Mouse (Mus musculus) adrenal gland, postnatal 36 days (tissue): Measurements from ENCODE around the gene Atp5g3. TPM values are rescaled to one million over a fixed set of nuclear protein-coding genes. Genes with fewer than 3 reads are reported as not detected.
"Not testable (repeated sequence)": the region's sequence is repeated elsewhere in the genome, so short reads cannot be mapped to it uniquely, and the experiment has no call there.

Experiments used
- DNase-seq, 2 experiments: peaks; one replicate each; pipeline ENCODE4 v3.0.0; 2021; ENCODE audit warnings: mixed read lengths in 1 of 2
- long read RNA-seq, 2 experiments: library from polyadenylated mRNA; stranded (forward); transcript quantifications; one replicate each; pipeline ENCODE4 v2.0.0; 2021; ENCODE audit warnings: borderline sequencing depth in 2 of 2
- total RNA-seq, 2 experiments: library from RNA; stranded (reverse); gene quantifications; 2 replicates each; pipeline ENCODE4 v1.2.3; 2021

Atp5g3 gene
- total RNA-seq: 100 to 1,000 TPM; 682 to 902 TPM
- long read RNA-seq, experiment 1, transcript Atp5g3-202 (5 exons, 723 nt): minor isoform, 195 of 876 reads
- long read RNA-seq, experiment 1, transcript Atp5g3-201 (5 exons, 714 nt): major isoform, 472 of 876 reads
- long read RNA-seq, experiment 1, partial matches to known transcripts: 188 of 876 reads
- long read RNA-seq, experiment 1, other reads (novel, unspliced or antisense): 21 of 876 reads
- long read RNA-seq, experiment 2, transcript Atp5g3-202 (5 exons, 723 nt): minor isoform, 49 of 208 reads
- long read RNA-seq, experiment 2, transcript Atp5g3-201 (5 exons, 714 nt): major isoform, 124 of 208 reads
- long read RNA-seq, experiment 2, partial matches to known transcripts: 27 of 208 reads
- long read RNA-seq, experiment 2, other reads (novel, unspliced or antisense): 7 of 208 reads

GRCm38 (mm10) chr2:73911175-73911700 is at the start of gene Atp5g3:
Atp5g3 (minus strand) TSS chr2:73911326.
- DNase-seq: peak; percentile 93 to 94

DNA sequence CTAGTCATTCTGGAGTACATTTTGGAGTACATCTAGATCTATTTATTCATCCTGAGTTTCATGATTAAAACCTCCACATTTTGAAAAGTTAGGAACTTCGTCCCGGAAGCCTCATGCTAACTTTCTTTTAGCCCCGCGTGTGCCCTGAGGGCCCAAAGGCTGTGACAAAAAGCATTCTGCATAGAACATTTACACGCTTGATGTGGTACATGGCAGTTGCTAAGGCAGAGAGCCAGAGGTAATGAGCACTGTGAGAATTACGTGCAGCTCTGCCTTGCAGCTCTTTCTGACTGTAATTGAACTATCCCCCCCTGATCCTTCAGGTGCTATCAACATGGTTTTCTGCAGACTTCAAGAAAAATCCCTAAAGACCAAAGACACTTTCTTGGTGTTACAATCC is 47.2 kb upstream of the Atp5g3 start:
- no peak for DNase-seq

GRCm38 (mm10) chr2:73953612-73954011 is 42.5 kb upstream of the Atp5g3 start:
- no peak for DNase-seq

- no peak for DNase-seq
Measured at GRCm38 (mm10) chr2:73952597-73953219, 41.6 kb upstream of the Atp5g3 start.

- DNase-seq: no peak
Measured at GRCm38 (mm10) chr2:73947360-73947759, 36.2 kb upstream of the Atp5g3 start.

GRCm38 (mm10) chr2:73943735-73944134 is 32.6 kb upstream of the Atp5g3 start:
- no peak for DNase-seq

GRCm38 (mm10) chr2:73942844-73943243 is 31.7 kb upstream of the Atp5g3 start:
- no peak for DNase-seq

DNA sequence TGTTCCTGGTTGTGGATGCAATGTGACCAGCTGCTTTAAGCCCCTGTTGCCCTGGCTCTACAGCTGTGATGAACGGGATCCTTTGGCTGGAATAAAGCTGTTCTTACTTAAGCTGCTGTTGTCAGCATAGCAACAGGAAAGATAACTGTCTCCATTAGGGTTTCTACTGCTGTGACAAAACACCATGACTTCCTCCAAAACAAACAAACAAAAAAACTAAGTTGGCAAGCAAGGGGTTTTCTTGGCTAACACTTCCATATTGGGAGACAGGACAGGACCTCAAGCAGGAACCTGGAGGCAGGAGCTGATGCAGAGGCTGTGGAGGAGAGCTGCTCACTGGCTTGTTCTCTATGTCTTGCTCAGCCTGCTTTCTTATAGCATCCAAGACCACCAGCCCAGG is 30.2 kb upstream of the Atp5g3 start:
- DNase-seq: no peak

DNA sequence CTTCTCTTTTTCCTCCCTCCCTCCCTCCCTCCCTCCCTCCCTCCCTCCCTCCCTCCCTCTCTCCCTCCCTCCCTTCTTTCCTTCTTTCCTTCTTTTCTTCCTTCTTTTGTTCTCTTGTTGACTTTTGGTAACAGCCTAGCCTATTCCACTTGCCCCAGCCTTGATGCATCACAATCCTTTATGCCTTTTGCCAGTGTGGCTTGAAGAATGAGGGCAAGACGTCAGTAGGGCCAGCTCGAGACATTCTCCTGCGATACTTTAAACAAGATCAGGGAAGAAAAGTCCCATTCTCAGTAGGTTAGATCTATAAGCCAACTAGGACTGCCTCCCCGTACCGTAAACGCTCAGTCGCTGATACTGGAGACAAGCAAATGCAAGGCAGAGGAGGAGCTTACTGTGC is 29.3 kb upstream of the Atp5g3 start:
- no peak for DNase-seq

DNA sequence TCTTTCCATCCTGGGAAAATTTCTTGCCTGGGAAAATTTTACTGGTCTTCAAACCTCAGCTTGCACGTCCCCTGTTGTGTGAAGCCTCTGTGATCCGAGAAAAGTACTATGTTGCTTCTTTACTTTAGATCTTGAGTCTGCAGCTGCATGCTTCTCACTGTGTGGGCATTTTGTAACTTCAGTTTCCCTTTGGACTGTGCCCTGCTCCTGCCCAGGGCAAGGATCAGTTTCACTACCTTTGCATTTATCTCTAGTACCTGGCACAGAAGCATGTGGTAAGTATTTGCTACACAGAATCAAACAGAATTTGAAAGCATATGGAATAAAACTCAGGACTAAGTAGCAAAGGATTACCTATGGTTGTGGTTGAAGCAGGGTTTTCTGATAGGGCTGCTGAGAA is 27.8 kb upstream of the Atp5g3 start:
- DNase-seq: no peak

GRCm38 (mm10) chr2:73932676-73933313 is 21.7 kb upstream of the Atp5g3 start:
- DNase-seq: peak in 1 of 2 experiments; percentile 27

- DNase-seq: peak; percentile 24 to 32
Measured at GRCm38 (mm10) chr2:73927711-73928110, 16.6 kb upstream of the Atp5g3 start.

DNA sequence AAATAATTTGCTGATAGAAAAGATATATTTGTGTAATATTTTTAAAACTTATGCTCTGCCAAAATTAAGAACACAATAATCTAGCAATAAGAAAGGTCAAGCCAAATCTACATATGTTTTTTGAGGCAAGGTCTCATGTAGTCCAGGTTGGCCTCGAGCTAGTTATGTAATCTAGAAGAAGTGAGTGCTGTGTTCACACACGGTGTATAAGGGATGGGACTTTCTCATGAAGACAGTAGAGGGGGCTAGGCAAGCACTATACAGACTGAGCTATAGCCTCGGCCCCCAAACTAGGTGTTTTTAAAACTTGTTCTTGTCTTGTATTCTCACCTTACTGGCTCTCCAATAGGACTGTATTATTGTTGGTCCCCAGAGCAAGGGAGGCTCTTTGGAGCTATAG is 14.4 kb upstream of the Atp5g3 start:
- no peak for DNase-seq

DNA sequence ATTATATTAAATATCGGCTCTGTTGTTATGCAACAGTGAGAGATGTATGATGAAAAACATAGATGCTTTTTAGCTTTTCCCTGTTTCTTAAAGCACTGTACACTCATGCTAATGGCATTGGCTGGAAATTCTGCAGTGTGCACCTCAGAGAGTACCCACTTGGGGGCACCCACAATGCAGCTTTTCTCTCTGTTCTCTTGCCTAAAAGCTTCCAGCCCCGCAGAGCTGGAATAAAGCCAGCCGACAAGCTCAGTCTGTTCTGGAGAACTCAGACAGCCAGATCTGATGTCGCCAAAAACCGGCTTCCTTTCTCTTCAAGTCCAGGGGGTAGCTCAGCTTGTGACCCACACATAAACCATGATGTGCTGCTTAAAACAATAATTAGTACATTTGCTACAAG is 14.0 kb upstream of the Atp5g3 start:
- DNase-seq: peak; percentile 88 to 93

DNA sequence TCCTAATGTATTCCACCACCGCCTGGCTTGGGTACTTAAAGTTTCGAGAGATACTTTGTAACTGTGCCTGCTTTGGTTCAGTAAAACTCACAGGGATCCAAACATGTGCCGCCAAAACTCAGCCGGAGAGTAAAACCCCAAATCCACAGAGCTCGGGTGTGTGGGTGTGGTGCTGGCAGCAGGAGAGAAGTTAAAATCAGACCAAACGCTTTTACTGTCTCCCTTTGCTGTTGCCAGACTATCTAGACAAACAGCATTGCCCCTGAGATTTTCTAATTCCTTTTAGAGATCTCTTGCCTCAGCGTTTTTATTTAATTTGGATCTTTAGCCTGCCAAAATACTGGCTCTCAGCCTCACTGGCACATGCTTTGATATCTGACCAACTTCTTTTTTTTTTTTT is 8.5 kb upstream of the Atp5g3 start:
- DNase-seq: no peak

DNA sequence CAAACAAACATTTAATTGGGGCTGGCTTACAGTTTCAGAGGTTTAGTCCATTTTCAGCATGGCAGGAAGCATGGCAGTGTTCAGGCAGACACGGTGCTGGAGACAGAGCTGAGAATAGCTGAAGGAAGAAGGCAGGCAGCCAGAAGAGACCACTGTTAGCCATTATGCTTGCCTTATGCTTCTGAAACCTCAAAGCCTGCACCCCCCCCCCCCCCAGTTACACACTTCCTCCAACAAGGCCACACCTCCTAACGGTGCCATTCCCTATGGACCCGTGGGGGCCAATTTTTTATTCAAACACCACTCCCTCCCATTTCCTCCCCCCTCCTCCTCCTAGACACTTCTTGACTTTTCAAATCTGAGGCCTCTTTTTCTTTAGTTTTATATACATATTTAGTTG is 1.1 kb upstream of the Atp5g3 start:
- no peak for DNase-seq

- peak; percentile 63 to 78 for DNase-seq
Measured at GRCm38 (mm10) chr2:73910571-73911174, 453 bp downstream of the Atp5g3 start.

- no peak for DNase-seq
Measured at GRCm38 (mm10) chr2:73909116-73909515, 2.0 kb downstream of the Atp5g3 start.

DNA sequence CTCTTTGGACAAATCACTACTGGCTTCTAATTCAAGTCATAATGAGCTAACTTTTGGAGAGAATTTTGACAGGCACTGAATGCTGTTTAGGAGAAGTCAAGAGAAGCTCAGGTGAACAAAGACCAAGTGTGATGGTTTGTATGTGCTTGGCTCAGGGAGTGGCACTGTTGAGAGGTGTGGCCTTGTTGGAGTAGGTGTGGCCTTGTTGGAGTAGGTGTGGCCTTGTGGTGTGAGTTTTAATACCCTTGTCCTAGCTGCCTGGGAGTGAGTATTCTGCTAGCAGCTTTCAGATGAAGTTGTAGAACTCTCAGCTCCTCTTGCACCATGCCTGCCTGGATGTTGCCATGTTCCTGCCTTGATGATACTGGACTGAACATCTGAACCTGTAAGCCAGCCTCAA is 6.4 kb downstream of the Atp5g3 start:
- not testable (repeated sequence) for DNase-seq

GRCm38 (mm10) chr2:73903536-73903935 is 7.6 kb downstream of the Atp5g3 start:
- DNase-seq: no peak

- DNase-seq: not testable (repeated sequence)
Measured at GRCm38 (mm10) chr2:73902328-73902727, 8.8 kb downstream of the Atp5g3 start.

- DNase-seq: no peak
Measured at GRCm38 (mm10) chr2:73901169-73901568, 10.0 kb downstream of the Atp5g3 start.

DNA sequence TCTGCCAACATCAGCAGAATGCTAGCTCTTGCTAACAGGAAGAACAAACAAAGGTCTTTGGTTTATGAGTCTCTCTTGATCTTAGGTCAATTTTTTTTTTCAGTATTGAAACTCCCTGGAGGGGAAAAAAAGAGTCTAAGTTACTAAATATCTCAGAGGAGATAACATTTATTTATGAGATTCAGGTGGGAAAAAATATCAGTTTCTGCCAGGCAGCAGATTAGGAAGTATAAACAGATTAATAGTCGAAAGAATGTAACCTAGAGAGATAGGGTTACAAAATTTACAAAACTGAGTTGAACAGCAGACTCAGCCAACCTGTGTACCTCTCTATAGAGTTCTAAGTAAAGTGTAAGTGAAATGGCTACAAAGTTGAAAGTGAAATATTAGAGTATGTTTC is 10.8 kb downstream of the Atp5g3 start:
- DNase-seq: no peak
